Mouse (Mus musculus) heart, adult 2 months (tissue): ENCODE measurements around the gene Cish. TPM values are rescaled to one million over a fixed set of nuclear protein-coding genes. Genes with fewer than 3 reads are reported as not detected.

Experiments
- DNase-seq, 2 experiments: peaks; one replicate each; pipeline ENCODE4 v3.0.0; 2021
- H3K27ac ChIP-seq: fragments of 200-600 bp; 2 replicates; pipeline ENCODE4 v1.8.1; 2022
- H3K27me3 ChIP-seq: fragments of 200-500 bp; 2 replicates; pipeline ENCODE4 v1.6.1; 2012; ENCODE audit warnings: mild to moderate bottlenecking, low read length, inconsistent platforms, mixed read lengths; ENCODE audit not compliant: control insufficient read depth, insufficient read depth
- H3K36me3 ChIP-seq: fragments of 200-500 bp; 2 replicates; pipeline ENCODE4 v1.6.1; 2012; ENCODE audit warnings: low read length, inconsistent platforms; ENCODE audit not compliant: control insufficient read depth, insufficient read depth
- H3K4me1 ChIP-seq: fragments of 200-500 bp; 2 replicates; pipeline ENCODE4 v1.6.1; 2011; ENCODE audit warnings: low read length; ENCODE audit not compliant: control insufficient read depth, insufficient read depth
- H3K4me3 ChIP-seq: fragments of 200-600 bp; 2 replicates; pipeline ENCODE4 v1.8.1; 2022
- H3K79me2 ChIP-seq: fragments of 200-500 bp; replicated peaks from 2 replicates; pipeline ENCODE4 v1.6.1; 2012; ENCODE audit warnings: mild to moderate bottlenecking, inconsistent platforms, low read length, moderate library complexity, mixed read lengths; ENCODE audit not compliant: control insufficient read depth, insufficient read depth
- H3K9ac ChIP-seq: fragments of 200-500 bp; 2 replicates; pipeline ENCODE4 v1.6.1; 2012; ENCODE audit warnings: low read depth, mild to moderate bottlenecking, control low read depth, inconsistent platforms, low read length, mixed read lengths
- CTCF ChIP-seq: fragments of 200-600 bp; IDR thresholded peaks from 2 replicates; pipeline ENCODE4 v1.8.1; 2022; ENCODE audit warnings: antibody characterized with exemption, mild to moderate bottlenecking, moderate library complexity
- EP300 ChIP-seq: fragments of 200-500 bp; IDR thresholded peaks from 2 replicates; pipeline ENCODE4 v1.6.1; 2011; ENCODE audit warnings: low read depth, low read length, control low read depth; ENCODE audit not compliant: insufficient read depth
- POLR2A ChIP-seq: fragments of 200-500 bp; IDR thresholded peaks from 2 replicates; pipeline ENCODE4 v1.6.1; 2011; ENCODE audit warnings: mild to moderate bottlenecking, low read depth, low read length, control low read depth; ENCODE audit not compliant: insufficient read depth
- WGBS: fragments of 180-500 bp; shearing (Covaris S2); methylation state at CpG from one replicate; pipeline ENCODE4 v1.1.7; 2018; 5-methylcytosine and 5-hydroxymethylcytosine counted together
- intact Hi-C: fragments of 180-260 bp; cut with DNase I; formaldehyde crosslinking; loops from one replicate; pipeline ENCODE4 v1.15.1; 2025
- polyA plus RNA-seq: library from polyadenylated mRNA; depleted of rRNA; stranded (reverse); fragments of >200 nt; gene quantifications from 2 replicates; pipeline ENCODE4 v1.2.3, GENCODE M21; 2012
- total RNA-seq, 2 experiments: library from RNA; stranded (reverse); gene quantifications; 2 replicates each; pipeline ENCODE4 v1.2.3; 2021

The Cish gene
- total and polyA plus RNA-seq, 3 experiments, result 118 to 167 (median 151) TPM

- Histone ChIP-seq H3K4me1 (peaks cover 3% of the 10 kb centered on the region), H3K27me3 (no peaks in the 10 kb centered on the region), H3K27ac (peak within 1 kb of the TSS; percentile 89), H3K36me3 (no peaks in the 10 kb centered on the region), H3K9ac (peak within 1 kb of the TSS; percentile 63), H3K79me2 (no peaks in the 10 kb centered on the region), H3K4me3 (peak within 1 kb of the TSS; percentile 67)
- 4% methylated on average over 29 of the region's 30 CpGs for WGBS
- TF ChIP-seq CTCF, result peak; percentile 6; the same call in 1 of the 2 replicates
- 0 out of 2 replicates have a peak, but pooled peaks have one; percentile 58 for TF ChIP-seq EP300
- peak; percentile 86 for TF ChIP-seq POLR2A
- intact Hi-C loops, result loop anchor here (5.0 kb wide), 1 partner anchor 91 kb away; no protein-coding TSS in a partner anchor
- DNase-seq, result peak; percentile 79 to 83
Measured at GRCm38 (mm10) chr9:107338172-107338883, 42.5 kb downstream of the Cish start, which contains the start of gene Hemk1. TSS of gene Hemk1 (minus strand) at chr9:107338350.

DNA sequence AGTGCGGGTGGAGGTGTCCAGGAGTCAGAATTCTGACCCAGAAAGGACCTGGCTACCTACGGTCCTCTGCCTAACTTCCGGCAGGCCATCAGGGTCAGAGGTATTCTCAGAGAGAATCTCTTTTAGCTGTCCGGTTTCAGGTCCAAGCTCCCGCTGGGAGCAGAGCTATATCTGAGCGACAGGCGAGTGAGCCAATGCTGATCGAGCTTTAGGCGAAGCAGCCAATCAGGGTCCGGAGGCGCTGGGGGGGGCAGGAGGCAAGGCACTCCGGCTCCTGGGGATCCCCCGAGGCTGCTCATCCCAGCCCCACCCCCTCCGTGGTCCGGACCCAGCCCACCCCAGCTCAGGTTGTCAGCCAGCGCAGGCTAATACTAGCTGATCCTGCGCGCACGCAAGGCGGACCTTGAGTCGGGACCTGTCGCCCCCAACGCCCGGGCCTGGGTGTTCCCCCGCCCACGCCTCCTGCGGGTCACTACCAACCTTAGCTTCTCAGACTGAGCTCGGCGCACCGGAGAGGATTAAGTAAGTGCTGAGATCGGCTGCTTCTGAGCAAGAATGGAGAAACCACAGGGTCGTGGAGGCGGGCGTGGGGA is 44.5 kb downstream of the Cish start, which contains the start of gene 6430571L13Rik:
TSS of gene 6430571L13Rik (plus strand) at position 336 of the 593 bp plus-strand sequence.
- H3K79me2 ChIP-seq, result no peaks in the 10 kb centered on the region
- no peaks in the 10 kb centered on the region for H3K36me3 ChIP-seq
- peak within 1 kb of the TSS; percentile 61 for H3K27ac ChIP-seq
- WGBS, result under 1% methylated on average over 34 of the region's 34 CpGs
- no peaks in the 10 kb centered on the region for H3K27me3 ChIP-seq
- DNase-seq, result peak; percentile 94
- H3K4me3 ChIP-seq, result peak within 1 kb of the TSS; percentile 62
- TF ChIP-seq CTCF, result 0 out of 2 replicates have a peak, but pooled peaks have one; percentile 12
- no peak for TF ChIP-seq EP300
- intact Hi-C loops, result no loop called here
- peak within 1 kb of the TSS; percentile 39 for H3K9ac ChIP-seq
- peaks cover 3% of the 10 kb centered on the region for H3K4me1 ChIP-seq

- WGBS, result 52% methylated on average over 12 of the region's 12 CpGs
- Histone ChIP-seq H3K4me1 (peaks cover 3% of the 10 kb centered on the region), H3K27ac (peak overlapping the region; percentile 61), H3K9ac (peak overlapping the region; percentile 39), H3K79me2 (no peaks in the 10 kb centered on the region), H3K36me3 (no peaks in the 10 kb centered on the region), H3K27me3 (no peaks in the 10 kb centered on the region), H3K4me3 (peak overlapping the region; percentile 62)
- no peak for DNase-seq
- TF ChIP-seq CTCF, result no peak
- TF ChIP-seq POLR2A, result no peak
- TF ChIP-seq EP300, result no peak
- intact Hi-C loops, result no loop called here
Measured at GRCm38 (mm10) chr9:107340911-107341645, 45.3 kb downstream of the Cish start.

- Histone ChIP-seq H3K79me2 (no peaks in the 10 kb centered on the region), H3K36me3 (no peaks in the 10 kb centered on the region), H3K9ac (no peak overlapping the region), H3K27me3 (no peaks in the 10 kb centered on the region), H3K27ac (no peak overlapping the region), H3K4me1 (peaks cover 3% of the 10 kb centered on the region), H3K4me3 (no peak overlapping the region)
- intact Hi-C loops, result no loop called here
- DNase-seq, result no peak
- 85% methylated on average over 11 of the region's 11 CpGs for WGBS
- TF ChIP-seq CTCF (no peak), EP300 (no peak), POLR2A (no peak)
Measured at GRCm38 (mm10) chr9:107342201-107342709, 46.4 kb downstream of the Cish start.

- H3K27me3 ChIP-seq, result no peaks in the 10 kb centered on the region
- H3K9ac ChIP-seq, result no peak overlapping the region
- no peaks in the 10 kb centered on the region for H3K36me3 ChIP-seq
- no peak overlapping the region for H3K4me3 ChIP-seq
- intact Hi-C loops, result no loop called here
- TF ChIP-seq EP300 (no peak), POLR2A (no peak), CTCF (no peak)
- peak overlapping the region; percentile 51; the same call in 1 of the 2 replicates for H3K27ac ChIP-seq
- H3K79me2 ChIP-seq, result no peaks in the 10 kb centered on the region
- WGBS, result 56% methylated on average over 8 of the region's 8 CpGs
- peaks cover 4% of the 10 kb centered on the region; the same call in 1 of the 2 replicates for H3K4me1 ChIP-seq
- DNase-seq, result peak in 1 of 2 experiments; percentile 51
Measured at GRCm38 (mm10) chr9:107343146-107343943, 47.5 kb downstream of the Cish start.
